Mouse (Mus musculus): ENCODE results near the gene LTO1. TPM values are rescaled to one million over a fixed set of nuclear protein-coding genes. Genes with fewer than 3 reads are reported as not detected.
"Not testable (repeated sequence)": the region's sequence is repeated elsewhere in the genome, so short reads cannot be mapped to it uniquely, and the experiment has no call there.

LTO1 gene
- polyA plus RNA-seq, 1 experiment from 2014 or later, result 22.6 TPM

- Histone ChIP-seq H3K4me1 (replicated peaks; ENCODE audit: control insufficient read depth, insufficient read depth, low read length) (peaks cover 20% of the 10 kb centered on the region), H3K27ac (no peak overlapping the region), H3K9me3 (ENCODE audit: control insufficient read depth, low read length) (no peaks in the 10 kb centered on the region), H3K4me2 (replicated peaks) (peak overlapping the region; percentile 65), H3K27me3 (ENCODE audit: control insufficient read depth, insufficient read depth, low read length) (peaks cover 39% of the 10 kb centered on the region), H3K9ac (peak overlapping the region; percentile 31; the same call in 1 of the 2 replicates), H3K4me3 (replicated peaks; ENCODE audit: low read length) (peak overlapping the region; percentile 40), H3K36me3 (replicated peaks; ENCODE audit: control insufficient read depth, insufficient read depth) (no peaks in the 10 kb centered on the region)
- no peak for ATAC-seq (ENCODE audit: low FRiP score)
- DNase-seq (ENCODE audit: low spot score), result no peak
- WGBS, result 33% methylated on average over 6 of the region's 6 CpGs
These were observed 16.4 kb upstream of the LTO1 start for GRCm38 (mm10) chr7:144898506-144898905.

GRCm38 (mm10) chr7:144905514-144905913 lies 9.4 kb upstream of the LTO1 start:
- ATAC-seq (ENCODE audit: low FRiP score); H3K4me3 ChIP-seq (replicated peaks; ENCODE audit: low read length); DNase-seq (ENCODE audit: low spot score); H3K27me3 ChIP-seq (ENCODE audit: control insufficient read depth, insufficient read depth, low read length); H3K36me3 ChIP-seq (replicated peaks; ENCODE audit: control insufficient read depth, insufficient read depth); H3K9me3 ChIP-seq (ENCODE audit: control insufficient read depth, low read length); H3K27ac ChIP-seq; H3K9ac ChIP-seq; H3K4me2 ChIP-seq (replicated peaks); H3K4me1 ChIP-seq (replicated peaks; ENCODE audit: control insufficient read depth, insufficient read depth, low read length): not testable (repeated sequence)
- WGBS, result 99% methylated on average over 3 of the region's 3 CpGs

DNA sequence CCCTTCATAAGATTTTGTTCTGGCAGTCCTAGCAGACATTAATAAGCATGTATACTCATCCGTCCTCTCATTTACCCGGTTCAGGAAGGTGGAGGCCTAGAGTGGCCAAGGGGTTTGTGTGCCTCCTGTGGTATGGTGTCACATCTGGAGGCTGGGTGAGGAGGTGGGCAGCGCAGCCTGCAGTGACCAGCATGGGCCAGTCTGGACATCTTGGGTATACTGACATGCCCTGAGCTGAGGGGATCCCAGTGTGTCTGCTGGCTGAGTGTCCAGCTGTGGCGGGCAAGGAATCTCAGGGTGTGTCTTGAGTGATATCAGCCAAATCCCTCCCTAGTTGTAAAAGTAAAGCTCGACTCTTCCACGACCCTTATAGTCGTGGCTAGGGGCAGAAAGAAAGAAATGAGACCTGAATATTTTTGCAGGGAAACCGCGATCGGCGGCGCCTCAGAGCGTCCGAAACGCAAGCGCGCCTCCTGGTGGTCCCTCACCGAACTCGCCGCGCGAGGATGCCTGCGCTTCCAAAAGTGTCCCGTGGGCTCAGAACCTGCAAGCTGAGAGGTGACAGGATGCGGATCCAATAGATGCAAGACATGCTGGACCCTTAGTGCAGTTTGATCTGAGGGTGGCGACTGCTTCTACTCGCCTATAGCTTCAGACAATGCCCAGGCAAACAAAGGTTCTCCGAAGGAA lies 8.0 kb upstream of the LTO1 start:
- ATAC-seq (ENCODE audit: low FRiP score) (peak; percentile 42; the same call in 1 of the 2 replicates), DNase-seq (ENCODE audit: low spot score) (peak; percentile 78)
- peak overlapping the region; percentile 40 for H3K4me2 ChIP-seq (replicated peaks)
- 10% methylated on average over 28 of the region's 28 CpGs for WGBS
- H3K36me3 ChIP-seq (replicated peaks; ENCODE audit: control insufficient read depth, insufficient read depth), result no peaks in the 10 kb centered on the region
- no peaks in the 10 kb centered on the region for H3K9me3 ChIP-seq (ENCODE audit: control insufficient read depth, low read length)
- no peak overlapping the region for H3K27ac ChIP-seq
- H3K27me3 ChIP-seq (ENCODE audit: control insufficient read depth, insufficient read depth, low read length), result no peaks in the 10 kb centered on the region
- H3K4me1 ChIP-seq (replicated peaks; ENCODE audit: control insufficient read depth, insufficient read depth, low read length), result no peaks in the 10 kb centered on the region
- H3K9ac ChIP-seq, result no peak overlapping the region
- H3K4me3 ChIP-seq (replicated peaks; ENCODE audit: low read length), result no peak overlapping the region

DNA sequence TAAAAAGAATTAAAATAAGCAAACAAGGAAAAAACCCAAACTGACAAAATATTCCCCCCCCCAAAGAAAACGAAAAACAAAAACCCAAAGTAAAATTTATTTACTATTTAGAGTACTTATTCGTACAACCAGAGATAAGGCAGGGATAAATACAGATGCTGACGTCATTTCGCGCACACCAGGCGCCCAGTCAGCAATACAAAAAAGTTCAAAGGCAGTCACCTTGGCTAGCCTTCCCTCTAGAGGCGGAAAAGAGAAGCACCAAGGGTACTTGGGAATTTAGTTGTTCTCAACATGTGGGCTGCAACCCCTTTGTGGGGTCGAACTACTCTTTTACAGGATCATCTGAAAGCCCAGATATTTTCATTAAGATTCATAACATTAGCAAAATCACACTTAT lies 7.1 kb upstream of the LTO1 start:
- Histone ChIP-seq H3K9ac (no peak overlapping the region), H3K4me1 (replicated peaks; ENCODE audit: control insufficient read depth, insufficient read depth, low read length) (no peaks in the 10 kb centered on the region), H3K36me3 (replicated peaks; ENCODE audit: control insufficient read depth, insufficient read depth) (no peaks in the 10 kb centered on the region), H3K27me3 (ENCODE audit: control insufficient read depth, insufficient read depth, low read length) (no peaks in the 10 kb centered on the region), H3K27ac (no peak overlapping the region), H3K4me2 (replicated peaks) (no peak overlapping the region), H3K9me3 (ENCODE audit: control insufficient read depth, low read length) (no peaks in the 10 kb centered on the region), H3K4me3 (replicated peaks; ENCODE audit: low read length) (no peak overlapping the region)
- WGBS, result 20% methylated on average over 8 of the region's 8 CpGs
- DNase-seq (ENCODE audit: low spot score) (no peak), ATAC-seq (ENCODE audit: low FRiP score) (no peak)

DNA sequence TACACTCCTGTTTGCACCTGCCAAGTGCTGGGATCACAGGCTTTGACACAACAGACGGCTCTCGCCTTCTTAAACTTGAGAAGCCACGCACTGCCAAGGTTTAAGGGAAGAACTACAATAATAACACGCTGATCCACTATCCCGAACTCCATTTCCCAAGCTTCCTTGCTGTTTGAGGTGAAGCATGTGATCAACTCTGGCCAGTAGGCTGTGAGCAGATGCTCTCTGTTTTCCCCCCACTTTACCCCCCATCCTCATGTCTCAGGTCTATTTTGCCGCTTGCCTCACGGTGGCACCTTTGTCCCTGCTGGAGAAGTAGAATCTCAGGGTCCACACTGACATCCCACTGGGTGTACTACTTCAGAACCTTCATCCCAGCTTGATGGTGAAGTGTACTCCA lies 6.2 kb upstream of the LTO1 start:
- peak; percentile 54; the same call in 1 of the 2 replicates for ATAC-seq (ENCODE audit: low FRiP score)
- no peak overlapping the region for H3K27ac ChIP-seq
- WGBS, result 36% methylated on average over 7 of the region's 7 CpGs
- H3K9me3 ChIP-seq (ENCODE audit: control insufficient read depth, low read length), result no peaks in the 10 kb centered on the region
- no peak for DNase-seq (ENCODE audit: low spot score)
- H3K27me3 ChIP-seq (ENCODE audit: control insufficient read depth, insufficient read depth, low read length), result no peaks in the 10 kb centered on the region
- no peak overlapping the region for H3K4me3 ChIP-seq (replicated peaks; ENCODE audit: low read length)
- H3K4me2 ChIP-seq (replicated peaks), result no peak overlapping the region
- H3K9ac ChIP-seq, result no peak overlapping the region
- H3K4me1 ChIP-seq (replicated peaks; ENCODE audit: control insufficient read depth, insufficient read depth, low read length), result no peaks in the 10 kb centered on the region
- H3K36me3 ChIP-seq (replicated peaks; ENCODE audit: control insufficient read depth, insufficient read depth), result no peaks in the 10 kb centered on the region

GRCm38 (mm10) chr7:144911121-144911520 lies 3.8 kb upstream of the LTO1 start:
- DNase-seq (ENCODE audit: low spot score) (no peak), ATAC-seq (ENCODE audit: low FRiP score) (no peak)
- Histone ChIP-seq H3K36me3 (replicated peaks; ENCODE audit: control insufficient read depth, insufficient read depth) (no peaks in the 10 kb centered on the region), H3K9ac (no peak overlapping the region), H3K4me1 (replicated peaks; ENCODE audit: control insufficient read depth, insufficient read depth, low read length) (peaks cover 7% of the 10 kb centered on the region), H3K4me3 (replicated peaks; ENCODE audit: low read length) (no peak overlapping the region), H3K9me3 (ENCODE audit: control insufficient read depth, low read length) (no peaks in the 10 kb centered on the region), H3K4me2 (replicated peaks) (no peak overlapping the region), H3K27ac (no peak overlapping the region), H3K27me3 (ENCODE audit: control insufficient read depth, insufficient read depth, low read length) (no peaks in the 10 kb centered on the region)
- 87% methylated on average over 1 of the region's 1 CpGs for WGBS

- Histone ChIP-seq H3K27ac (no peak overlapping the region), H3K9ac (no peak overlapping the region), H3K4me2 (replicated peaks) (no peak overlapping the region), H3K9me3 (ENCODE audit: control insufficient read depth, low read length) (no peaks in the 10 kb centered on the region), H3K4me3 (replicated peaks; ENCODE audit: low read length) (no peak overlapping the region), H3K27me3 (ENCODE audit: control insufficient read depth, insufficient read depth, low read length) (no peaks in the 10 kb centered on the region), H3K4me1 (replicated peaks; ENCODE audit: control insufficient read depth, insufficient read depth, low read length) (peaks cover 11% of the 10 kb centered on the region), H3K36me3 (replicated peaks; ENCODE audit: control insufficient read depth, insufficient read depth) (peaks cover 12% of the 10 kb centered on the region)
- WGBS, result 48% methylated on average over 4 of the region's 4 CpGs
- DNase-seq (ENCODE audit: low spot score) (no peak), ATAC-seq (ENCODE audit: low FRiP score) (no peak)
These were observed 2.0 kb upstream of the LTO1 start for GRCm38 (mm10) chr7:144912897-144913296.

GRCm38 (mm10) chr7:144914296-144914947 lies 478 bp upstream of the LTO1 start:
- Histone ChIP-seq H3K27ac (peak overlapping the region; percentile 91), H3K36me3 (replicated peaks; ENCODE audit: control insufficient read depth, insufficient read depth) (peaks cover 26% of the 10 kb centered on the region), H3K27me3 (ENCODE audit: control insufficient read depth, insufficient read depth, low read length) (no peaks in the 10 kb centered on the region), H3K9ac (peak overlapping the region; percentile 82), H3K4me3 (replicated peaks; ENCODE audit: low read length) (peak overlapping the region; percentile 91), H3K4me1 (replicated peaks; ENCODE audit: control insufficient read depth, insufficient read depth, low read length) (peaks cover 11% of the 10 kb centered on the region), H3K4me2 (replicated peaks) (peak overlapping the region; percentile 96), H3K9me3 (ENCODE audit: control insufficient read depth, low read length) (no peaks in the 10 kb centered on the region)
- WGBS, result 8% methylated on average over 17 of the region's 17 CpGs
- DNase-seq (ENCODE audit: low spot score), result peak; percentile 68
- ATAC-seq (ENCODE audit: low FRiP score), result peak; percentile 91

- DNase-seq (ENCODE audit: low spot score) (no peak), ATAC-seq (ENCODE audit: low FRiP score) (no peak)
- peaks cover 11% of the 10 kb centered on the region for H3K4me1 ChIP-seq (replicated peaks; ENCODE audit: control insufficient read depth, insufficient read depth, low read length)
- H3K27ac ChIP-seq, result no peak overlapping the region
- H3K27me3 ChIP-seq (ENCODE audit: control insufficient read depth, insufficient read depth, low read length), result no peaks in the 10 kb centered on the region
- H3K9me3 ChIP-seq (ENCODE audit: control insufficient read depth, low read length), result no peaks in the 10 kb centered on the region
- no peak overlapping the region for H3K9ac ChIP-seq
- H3K36me3 ChIP-seq (replicated peaks; ENCODE audit: control insufficient read depth, insufficient read depth), result peaks cover 60% of the 10 kb centered on the region
- H3K4me2 ChIP-seq (replicated peaks), result no peak overlapping the region
- WGBS, result 81% methylated on average over 1 of the region's 1 CpGs
- H3K4me3 ChIP-seq (replicated peaks; ENCODE audit: low read length), result no peak overlapping the region
These were observed 3.9 kb downstream of the LTO1 start for GRCm38 (mm10) chr7:144918823-144919222.

All from hindbrain, embryonic 14.5 days (tissue).